Mouse (Mus musculus) hindbrain, embryonic 15.5 days (tissue): ENCODE results near the gene Sned1. TPM values are rescaled to one million over a fixed set of nuclear protein-coding genes. Genes with fewer than 3 reads are reported as not detected.
A peak's percentile ranks its signal among the peaks of the same experiment; 100 is the strongest.
"Not testable (repeated sequence)": the region's sequence is repeated elsewhere in the genome, so short reads cannot be mapped to it uniquely, and the experiment has no call there.

Experiments
- ATAC-seq: fragments of 200-750 bp; cut with Nextera tagmentation; 2 replicates; pipeline ENCODE4 v1.8.0; 2017; ENCODE audit warnings: low read depth, moderate number of reproducible peaks, moderate TSS enrichment; ENCODE audit not compliant: low FRiP score
- H3K27ac ChIP-seq: fragments of 300-500 bp; sonication (generic); replicated peaks from 2 replicates; pipeline ENCODE4 v1.5.1; 2015; ENCODE audit warnings: mild to moderate bottlenecking, inconsistent platforms
- H3K27me3 ChIP-seq: fragments of 300-500 bp; sonication (generic); 2 replicates; pipeline ENCODE4 v1.6.1; 2015; ENCODE audit warnings: control low read depth, inconsistent platforms
- H3K36me3 ChIP-seq: fragments of 300-500 bp; sonication (generic); 2 replicates; pipeline ENCODE4 v1.6.1; 2015; ENCODE audit warnings: control low read depth, inconsistent platforms
- H3K4me1 ChIP-seq: fragments of 300-500 bp; sonication (generic); replicated peaks from 2 replicates; pipeline ENCODE4 v1.6.1; 2015; ENCODE audit warnings: control low read depth, inconsistent platforms
- H3K4me2 ChIP-seq: fragments of 300-500 bp; sonication (generic); 2 replicates; pipeline ENCODE4 v1.6.1; 2015; ENCODE audit warnings: moderate library complexity, mild to moderate bottlenecking, inconsistent platforms
- H3K4me3 ChIP-seq: fragments of 300-500 bp; sonication (generic); 2 replicates; pipeline ENCODE4 v1.5.1; 2015; ENCODE audit warnings: mild to moderate bottlenecking, inconsistent platforms
- H3K9ac ChIP-seq: fragments of 300-500 bp; sonication (generic); 2 replicates; pipeline ENCODE4 v1.6.1; 2015; ENCODE audit warnings: inconsistent platforms
- H3K9me3 ChIP-seq: fragments of 300-500 bp; sonication (generic); 2 replicates; pipeline ENCODE4 v1.6.1; 2016; ENCODE audit warnings: control low read depth, inconsistent platforms
- WGBS: fragments of 180-500 bp; shearing (Covaris S2); methylation state at CpG from one replicate; pipeline ENCODE4 v1.1.7; 2015; 5-methylcytosine and 5-hydroxymethylcytosine counted together
- polyA plus RNA-seq: library from polyadenylated mRNA; unstranded; fragments of >200 nt; fragmentation: Nextera tagmentation; extraction: Ambion mirVana; gene quantifications from 2 replicates; pipeline ENCODE4 v1.2.1, GENCODE M21; 2015

Sned1 gene
- 11.2 and 18.6 TPM in 2 replicates for polyA plus RNA-seq

DNA sequence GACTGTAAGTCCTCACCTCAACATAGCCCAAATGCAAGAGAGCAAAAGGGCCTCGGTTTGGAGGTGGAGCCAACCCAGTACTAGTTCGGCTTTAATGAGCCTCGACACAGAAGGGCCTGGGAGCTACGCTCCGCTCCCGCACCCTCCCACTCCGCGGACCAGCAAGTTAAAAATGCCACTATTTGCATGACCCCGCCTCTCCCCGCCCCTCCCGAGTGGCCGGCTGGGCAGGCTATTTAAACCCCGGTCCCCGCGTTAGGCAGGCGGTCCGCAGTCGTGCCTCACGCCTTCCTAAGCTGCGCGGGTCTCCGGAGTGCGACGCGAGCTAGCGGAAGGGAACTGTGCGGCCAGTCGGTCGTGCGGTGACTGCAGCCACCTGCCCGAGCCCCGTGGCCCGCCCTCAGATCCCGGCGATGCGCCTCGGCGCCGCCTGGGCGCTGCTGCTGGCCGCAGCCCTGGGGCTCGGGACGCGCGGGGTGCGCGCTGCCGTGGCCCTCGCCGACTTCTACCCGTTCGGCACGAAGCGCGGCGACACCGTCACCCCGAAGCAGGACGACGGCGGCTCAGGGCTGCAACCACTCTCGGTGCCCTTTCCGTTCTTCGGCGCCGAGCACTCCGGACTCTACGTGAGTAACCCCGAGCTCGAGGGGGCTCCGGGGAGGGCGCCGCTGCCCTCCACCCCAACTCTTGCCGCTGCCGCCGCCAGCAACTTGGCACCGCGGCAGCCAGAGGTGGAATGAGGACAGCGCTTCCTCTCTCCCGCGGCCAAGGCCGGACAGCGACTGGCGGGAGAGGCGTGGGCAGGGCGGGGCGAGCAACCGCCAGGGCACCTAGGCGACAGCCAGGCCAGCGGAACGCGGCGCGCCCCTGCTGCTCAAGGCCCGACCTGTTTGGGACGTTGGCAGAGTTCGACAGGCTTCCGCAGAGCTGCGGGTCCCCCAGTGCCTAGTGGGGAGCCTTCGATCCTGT is at the start of gene Sned1:
Sned1 (plus strand) TSS at position 266 of the 969 bp plus-strand sequence.
- no peaks in the 10 kb centered on the region for H3K9me3 ChIP-seq
- peak within 1 kb of the TSS; percentile 99 for H3K4me2 ChIP-seq
- H3K9ac ChIP-seq, result peak within 1 kb of the TSS; percentile 59
- H3K4me3 ChIP-seq, result peak within 1 kb of the TSS; percentile 56
- 0 out of 2 replicates have a peak within 1 kb of the TSS, but pooled peaks have one; percentile 38 for H3K27ac ChIP-seq
- under 1% methylated on average over 100 of the region's 100 CpGs for WGBS
- peaks cover 17% of the 10 kb centered on the region for H3K4me1 ChIP-seq
- no peaks in the 10 kb centered on the region for H3K36me3 ChIP-seq
- peak; percentile 90 for ATAC-seq
- H3K27me3 ChIP-seq, result peaks cover 23% of the 10 kb centered on the region

DNA sequence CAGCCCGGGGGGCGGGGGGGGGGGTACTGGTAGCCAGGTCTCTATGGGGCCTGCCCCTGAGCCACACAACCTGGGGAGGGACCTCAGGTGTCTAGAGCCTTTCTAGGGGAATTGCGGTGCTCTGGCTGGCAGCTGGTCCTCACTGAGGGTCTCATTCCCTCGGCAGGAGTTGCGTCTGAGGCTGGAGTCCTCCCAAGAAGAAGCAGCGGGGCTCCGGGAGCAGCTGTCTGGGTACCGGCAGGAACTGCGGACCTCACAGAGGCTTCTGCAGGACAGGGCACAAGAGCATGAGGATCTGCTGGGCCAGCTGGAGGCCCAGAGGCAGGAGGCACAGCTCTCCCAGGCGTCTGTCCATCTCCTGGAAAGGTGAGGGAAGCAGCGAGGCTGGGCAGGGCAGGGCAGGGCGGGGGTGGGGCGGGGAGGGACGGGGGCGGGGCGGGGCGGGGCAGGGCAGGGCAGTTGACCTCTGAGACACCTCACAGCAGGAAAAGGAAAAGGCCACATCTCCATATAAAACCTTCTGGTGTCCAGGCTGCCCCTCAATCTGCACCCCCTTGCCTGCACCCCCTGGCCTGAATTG is 44.8 kb upstream of the Sned1 start:
- Histone ChIP-seq H3K4me3 (no peak overlapping the region), H3K4me2 (no peak overlapping the region), H3K36me3 (no peaks in the 10 kb centered on the region), H3K27ac (no peak overlapping the region), H3K27me3 (peaks cover 7% of the 10 kb centered on the region; the same call in 1 of the 2 replicates), H3K9ac (no peak overlapping the region), H3K4me1 (no peaks in the 10 kb centered on the region), H3K9me3 (no peaks in the 10 kb centered on the region)
- 6% methylated on average over 9 of the region's 17 CpGs for WGBS
- no peak for ATAC-seq

DNA sequence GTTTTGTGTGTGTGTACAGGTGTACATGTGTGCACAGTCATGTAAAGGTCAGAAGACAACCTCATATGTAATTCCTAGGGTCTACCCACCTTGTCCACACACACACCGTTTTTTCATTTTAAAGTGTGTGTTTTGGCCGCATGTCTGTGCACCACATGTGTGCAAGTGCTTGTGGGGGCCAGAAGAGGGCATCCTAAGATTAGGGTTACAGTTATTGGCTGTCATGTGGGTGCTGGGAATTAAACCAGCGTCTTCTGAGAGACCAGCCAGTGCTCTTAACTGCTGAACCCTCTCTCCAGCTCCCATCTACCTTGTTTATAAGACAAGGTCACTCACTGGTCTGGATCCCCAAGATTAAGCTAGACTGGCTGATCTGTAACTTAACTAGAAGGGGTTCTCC is 40.7 kb upstream of the Sned1 start:
- Histone ChIP-seq H3K9me3 (no peaks in the 10 kb centered on the region), H3K27me3 (no peaks in the 10 kb centered on the region), H3K4me1 (no peaks in the 10 kb centered on the region), H3K27ac (no peak overlapping the region), H3K4me2 (no peak overlapping the region), H3K9ac (no peak overlapping the region), H3K36me3 (no peaks in the 10 kb centered on the region), H3K4me3 (no peak overlapping the region)
- WGBS, result 90% methylated on average over 3 of the region's 3 CpGs
- ATAC-seq, result no peak

DNA sequence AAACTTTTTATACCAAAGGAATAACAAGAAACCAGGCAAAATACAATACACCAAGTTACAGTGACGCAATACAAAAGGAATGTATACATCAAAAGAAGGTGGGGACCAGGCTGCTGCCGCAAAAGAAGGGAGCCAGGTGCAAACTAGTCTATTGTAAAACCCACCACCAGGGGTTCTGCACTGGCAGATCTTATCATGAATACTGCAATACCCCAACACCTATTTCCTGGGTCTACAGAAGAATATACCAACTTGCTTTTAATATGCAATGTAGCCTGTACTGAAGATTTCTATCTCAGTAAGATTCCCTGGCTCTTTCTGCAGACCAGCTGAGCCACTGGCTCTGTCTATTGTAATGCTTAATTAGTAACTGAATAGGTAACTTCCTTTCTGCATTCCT is 38.2 kb upstream of the Sned1 start:
- H3K4me1 ChIP-seq, H3K9ac ChIP-seq, ATAC-seq, H3K9me3 ChIP-seq, H3K36me3 ChIP-seq, H3K4me3 ChIP-seq, H3K4me2 ChIP-seq, H3K27ac ChIP-seq, H3K27me3 ChIP-seq: not testable (repeated sequence)
- 100% methylated on average over 2 of the region's 2 CpGs for WGBS

DNA sequence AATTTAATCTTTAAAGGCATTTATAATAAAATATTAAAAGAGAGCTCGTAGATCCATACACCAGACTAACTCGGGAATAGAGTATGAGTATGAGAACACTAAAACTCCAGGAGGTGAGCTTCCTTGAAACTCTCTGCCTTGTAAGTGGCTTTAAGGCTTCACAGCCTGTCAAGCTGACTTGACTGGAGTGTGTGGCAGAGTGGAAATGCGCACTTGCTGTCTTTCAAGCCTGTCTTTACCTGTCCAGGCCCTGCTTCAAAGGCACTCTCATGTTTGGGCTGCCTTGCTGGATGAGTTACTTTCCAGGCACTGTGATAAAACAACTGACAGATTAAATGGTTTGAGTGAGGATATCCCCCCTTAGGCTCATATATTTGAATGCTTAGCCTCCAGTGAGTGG is 37.7 kb upstream of the Sned1 start:
- ATAC-seq, result no peak
- H3K27ac ChIP-seq, result no peak overlapping the region
- H3K4me2 ChIP-seq, result no peak overlapping the region
- H3K36me3 ChIP-seq, result no peaks in the 10 kb centered on the region
- H3K4me3 ChIP-seq, result no peak overlapping the region
- H3K9ac ChIP-seq, result no peak overlapping the region
- no peaks in the 10 kb centered on the region for H3K9me3 ChIP-seq
- WGBS, result 82% methylated on average over 3 of the region's 3 CpGs
- H3K27me3 ChIP-seq, result no peaks in the 10 kb centered on the region
- no peaks in the 10 kb centered on the region for H3K4me1 ChIP-seq

DNA sequence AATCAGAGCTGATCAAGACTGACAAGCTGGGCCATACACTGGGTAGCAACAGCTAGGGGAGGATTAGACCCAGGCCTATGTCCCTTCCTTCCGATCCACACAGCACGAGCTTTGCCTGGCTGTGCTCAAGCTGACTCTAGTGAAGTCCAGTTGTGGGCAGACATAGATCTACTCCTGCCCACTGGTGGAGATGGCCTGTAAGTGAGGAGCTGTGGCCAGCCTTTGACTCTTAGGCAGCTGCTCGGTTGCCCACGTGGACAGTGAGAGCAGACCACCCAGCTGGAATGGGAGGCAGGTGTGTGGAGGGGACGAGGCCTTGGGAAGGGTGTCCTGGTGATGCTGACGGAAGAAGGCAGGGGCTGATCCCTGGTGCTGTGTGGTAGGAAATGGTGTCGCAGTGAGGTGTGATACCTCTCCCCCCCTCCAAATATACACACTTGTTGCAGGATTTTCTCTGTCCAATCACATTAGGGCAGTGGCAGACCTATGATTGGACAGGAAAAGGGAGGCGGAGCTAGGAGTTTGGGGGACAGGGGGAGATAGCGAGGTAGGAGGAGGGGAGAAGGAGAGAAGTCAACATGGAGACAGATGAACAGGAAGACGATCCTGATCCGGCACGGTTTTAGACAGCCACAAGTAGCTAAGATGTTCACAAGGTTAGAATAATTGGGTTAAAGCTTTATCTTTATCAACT is 29.2 kb upstream of the Sned1 start:
- Histone ChIP-seq H3K36me3 (no peaks in the 10 kb centered on the region), H3K9me3 (no peaks in the 10 kb centered on the region), H3K9ac (no peak overlapping the region), H3K4me1 (peaks cover 15% of the 10 kb centered on the region), H3K27ac (no peak overlapping the region), H3K4me3 (no peak overlapping the region), H3K27me3 (no peaks in the 10 kb centered on the region), H3K4me2 (no peak overlapping the region)
- 70% methylated on average over 12 of the region's 12 CpGs for WGBS
- ATAC-seq, result no peak

DNA sequence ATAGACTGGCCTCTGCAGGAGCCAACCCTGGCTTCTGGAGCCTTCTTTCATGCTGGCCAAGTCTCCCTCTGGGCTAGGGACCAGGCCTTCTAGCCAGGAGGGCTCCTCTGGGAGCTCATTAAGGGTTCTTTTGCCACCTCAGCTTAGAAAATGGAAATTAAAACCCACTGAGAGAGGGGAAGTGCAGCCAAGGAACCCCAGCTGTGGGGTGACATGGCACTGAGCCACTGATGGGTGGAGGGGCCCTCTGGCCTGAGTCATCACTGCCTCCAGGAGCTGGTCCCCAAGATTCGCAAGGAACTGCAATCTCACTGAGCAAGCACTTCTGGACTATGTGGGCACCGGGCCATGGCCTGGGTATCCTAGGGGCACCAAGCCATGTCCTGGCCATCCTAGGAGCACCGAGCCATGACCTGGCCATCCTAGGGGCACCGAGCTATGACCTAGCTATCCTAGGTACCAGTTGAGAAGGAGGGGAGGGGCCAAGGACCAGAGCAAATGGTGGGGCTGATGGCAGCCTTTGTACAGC is 28.0 kb upstream of the Sned1 start:
- peaks cover 23% of the 10 kb centered on the region for H3K4me1 ChIP-seq
- H3K27me3 ChIP-seq, result no peaks in the 10 kb centered on the region
- no peak overlapping the region for H3K9ac ChIP-seq
- H3K36me3 ChIP-seq, result no peaks in the 10 kb centered on the region
- no peak overlapping the region for H3K4me3 ChIP-seq
- H3K4me2 ChIP-seq, result no peak overlapping the region
- ATAC-seq, result no peak
- WGBS, result 90% methylated on average over 4 of the region's 4 CpGs
- H3K27ac ChIP-seq, result no peak overlapping the region
- H3K9me3 ChIP-seq, result no peaks in the 10 kb centered on the region

DNA sequence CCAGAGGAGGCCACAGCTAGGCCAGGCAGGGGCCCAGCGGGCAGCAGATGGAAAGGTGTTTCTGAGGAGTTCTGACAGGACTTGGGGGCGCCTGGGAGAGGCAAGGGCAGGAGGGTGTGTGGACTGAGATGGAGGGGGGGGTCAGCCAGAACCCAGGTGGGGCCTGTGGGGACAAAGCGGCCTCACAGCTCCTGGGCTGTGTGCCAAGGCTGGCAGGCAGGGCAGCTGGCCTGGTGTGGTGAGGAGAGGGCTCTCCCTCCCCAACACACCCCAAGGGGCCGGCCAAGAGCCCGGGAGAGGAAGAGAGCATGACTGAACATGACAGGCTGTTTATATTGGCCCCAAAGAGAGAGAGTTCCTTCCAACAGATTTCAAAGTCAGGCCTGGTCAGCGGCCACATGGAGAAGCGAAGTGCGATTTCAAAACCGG is 25.4 kb upstream of the Sned1 start:
- Histone ChIP-seq H3K27me3 (no peaks in the 10 kb centered on the region), H3K4me1 (peaks cover 23% of the 10 kb centered on the region), H3K27ac (peak overlapping the region; percentile 60), H3K4me3 (no peak overlapping the region), H3K9ac (no peak overlapping the region), H3K9me3 (no peaks in the 10 kb centered on the region), H3K36me3 (no peaks in the 10 kb centered on the region), H3K4me2 (no peak overlapping the region)
- 30% methylated on average over 9 of the region's 9 CpGs for WGBS
- ATAC-seq, result peak; percentile 87

DNA sequence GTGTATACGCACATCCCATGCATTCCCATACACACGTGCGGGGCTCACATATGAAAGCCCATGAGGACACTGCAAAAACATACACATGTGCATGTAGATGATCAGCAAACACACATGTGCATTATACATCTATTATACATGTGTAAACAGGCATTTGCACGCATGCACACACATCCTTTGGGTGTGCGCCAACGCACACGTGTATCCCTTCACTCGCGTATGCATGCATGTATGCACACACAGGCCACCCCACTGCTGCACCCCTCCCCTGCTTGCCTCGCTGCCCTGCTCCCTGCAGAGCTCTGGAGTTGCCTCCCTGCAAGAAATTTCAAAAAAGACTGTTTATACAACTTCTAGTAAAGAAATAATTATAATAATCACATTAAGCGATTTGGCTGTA is 24.6 kb upstream of the Sned1 start:
- Histone ChIP-seq H3K27me3 (no peaks in the 10 kb centered on the region), H3K27ac (peak overlapping the region; percentile 49; the same call in 1 of the 2 replicates), H3K4me2 (no peak overlapping the region), H3K4me3 (no peak overlapping the region), H3K4me1 (peaks cover 23% of the 10 kb centered on the region), H3K9ac (no peak overlapping the region), H3K36me3 (no peaks in the 10 kb centered on the region), H3K9me3 (no peaks in the 10 kb centered on the region)
- WGBS, result 76% methylated on average over 11 of the region's 11 CpGs
- no peak for ATAC-seq

DNA sequence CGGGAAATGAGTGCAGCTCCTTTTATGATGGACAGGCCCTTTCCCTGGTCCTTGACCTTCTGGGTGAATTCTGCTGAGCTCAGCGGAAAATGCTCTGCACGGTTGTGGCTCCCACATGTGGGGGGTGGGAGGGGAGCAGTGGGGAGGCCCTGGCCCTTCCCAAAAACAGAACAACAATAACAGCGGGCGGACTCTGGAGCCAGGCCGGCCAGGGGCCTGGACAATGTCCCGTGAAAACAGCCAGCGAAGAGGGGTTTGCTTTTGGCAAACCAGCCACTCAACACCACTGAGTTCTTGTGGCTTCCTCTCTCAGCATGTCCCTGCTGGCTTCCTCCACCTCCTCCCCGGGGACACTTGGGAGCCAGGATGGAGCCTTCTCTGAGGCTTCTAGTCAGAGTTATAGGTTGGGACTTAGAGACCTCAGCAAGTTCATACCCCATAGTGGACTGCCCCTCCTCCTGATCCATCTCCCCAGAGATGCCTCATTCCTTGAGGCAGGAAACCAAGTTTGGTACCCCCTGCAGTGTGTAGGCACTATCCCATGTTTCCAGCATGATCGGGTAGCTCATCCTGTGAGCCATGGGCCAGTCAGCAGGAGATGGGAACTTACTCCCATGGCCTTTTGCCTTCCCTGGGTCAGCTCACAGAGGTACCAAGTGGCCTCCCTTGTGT is 24.0 kb upstream of the Sned1 start:
- H3K4me3 ChIP-seq, result no peak overlapping the region
- no peaks in the 10 kb centered on the region for H3K27me3 ChIP-seq
- H3K9ac ChIP-seq, result no peak overlapping the region
- H3K4me1 ChIP-seq, result peaks cover 24% of the 10 kb centered on the region
- ATAC-seq, result no peak
- H3K36me3 ChIP-seq, result no peaks in the 10 kb centered on the region
- WGBS, result 46% methylated on average over 10 of the region's 10 CpGs
- H3K9me3 ChIP-seq, result no peaks in the 10 kb centered on the region
- H3K4me2 ChIP-seq, result no peak overlapping the region
- no peak overlapping the region; the same call in 1 of the 2 replicates for H3K27ac ChIP-seq

DNA sequence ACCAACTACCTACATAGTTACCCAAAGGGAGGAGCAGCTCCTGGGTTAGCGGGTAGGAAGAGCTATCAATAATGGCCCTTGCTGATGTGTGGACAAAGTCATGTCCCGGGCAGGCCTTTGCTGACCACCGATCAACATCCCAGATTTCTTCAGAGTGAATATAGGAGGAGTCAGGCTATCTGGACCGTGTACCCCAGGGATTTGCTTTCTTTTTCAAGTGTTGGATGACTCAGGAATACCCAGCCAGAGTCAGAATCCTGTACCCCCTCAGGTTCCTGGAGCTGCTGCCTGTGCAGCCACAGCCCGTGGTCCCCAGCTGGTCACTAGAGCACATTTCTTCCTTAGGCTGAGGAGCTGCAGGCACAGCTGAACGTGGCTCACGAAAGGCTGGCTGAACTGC is 23.2 kb upstream of the Sned1 start:
- Histone ChIP-seq H3K4me2 (no peak overlapping the region), H3K36me3 (no peaks in the 10 kb centered on the region), H3K27ac (no peak overlapping the region), H3K4me3 (no peak overlapping the region), H3K9ac (no peak overlapping the region), H3K4me1 (peaks cover 30% of the 10 kb centered on the region), H3K9me3 (no peaks in the 10 kb centered on the region), H3K27me3 (no peaks in the 10 kb centered on the region)
- ATAC-seq, result no peak
- 81% methylated on average over 7 of the region's 7 CpGs for WGBS
